Mouse (Mus musculus) CH12.LX (cell line): Measurements from ENCODE around the gene Fgfr4. TPM values are rescaled to one million over a fixed set of nuclear protein-coding genes. Genes with fewer than 3 reads are reported as not detected.

Source experiments
- DNase-seq: peaks from one replicate; pipeline ENCODE4 v3.0.0-alpha.2; 2013; ENCODE audit errors: extremely low read depth
- H3K27ac ChIP-seq: 2 replicates; pipeline ENCODE4 v1.5.1; 2012; ENCODE audit warnings: low read depth, mild to moderate bottlenecking, control low read depth, moderate library complexity; ENCODE audit not compliant: insufficient read depth
- H3K27me3 ChIP-seq: replicated peaks from 2 replicates; pipeline ENCODE3; 2012; ENCODE audit warnings: inconsistent platforms
- H3K36me3 ChIP-seq, 2 experiments: replicated peaks in 1 of 2; 2 replicates each; pipeline versions ENCODE3 to v1.6.1; 2012; ENCODE audit warnings: inconsistent platforms in 1 of 2, low read length in 1 of 2, mild to moderate bottlenecking in 1 of 2, mixed read lengths in 1 of 2, moderate library complexity in 1 of 2; ENCODE audit not compliant: control insufficient read depth in 1 of 2, insufficient read depth in 1 of 2
- H3K4me1 ChIP-seq, 2 experiments: 2 replicates each; pipeline ENCODE4 v1.6.1; 2012; ENCODE audit warnings: inconsistent platforms in 1 of 2, moderate library complexity in 1 of 2; ENCODE audit not compliant: insufficient read depth in 2 of 2, control insufficient read depth in 1 of 2
- H3K4me2 ChIP-seq: 2 replicates; pipeline ENCODE4 v1.6.1; 2012; ENCODE audit warnings: low read depth, mild to moderate bottlenecking, control low read depth; ENCODE audit not compliant: poor library complexity, insufficient read depth, severe bottlenecking
- H3K4me3 ChIP-seq, 3 experiments: fragments of 150-350 bp in 1 of 3; sonication (generic) in 1 of 3; replicated peaks in 1 of 3; 2 replicates each; pipeline versions ENCODE3 to v1.5.1; 2011 to 2012; ENCODE audit warnings: low read depth in 2 of 3, low read length in 2 of 3, mild to moderate bottlenecking in 2 of 3, moderate library complexity in 2 of 3, control low read depth in 1 of 3, improper control_type of control experiment in 1 of 3, inconsistent platforms in 1 of 3, mixed read lengths in 1 of 3; ENCODE audit not compliant: poor library complexity in 1 of 3
- H3K79me2 ChIP-seq: replicated peaks from 2 replicates; pipeline ENCODE4 v1.6.1; 2012; ENCODE audit warnings: mild to moderate bottlenecking, moderate library complexity; ENCODE audit not compliant: control insufficient read depth, poor library complexity, insufficient read depth, severe bottlenecking; ENCODE audit errors: extremely low read depth
- H3K9ac ChIP-seq: 2 replicates; pipeline ENCODE4 v1.6.1; 2012; ENCODE audit warnings: low read depth, mild to moderate bottlenecking, control low read depth, moderate library complexity; ENCODE audit not compliant: insufficient read depth
- H3K9me3 ChIP-seq: replicated peaks from 2 replicates; pipeline ENCODE3; 2012; ENCODE audit warnings: low read length, inconsistent platforms, mixed read lengths
- CHD1 ChIP-seq: IDR thresholded peaks from 2 replicates; pipeline ENCODE4 v1.6.1; 2012; ENCODE audit warnings: low read depth, low read length, improper control_type of control experiment, inconsistent platforms
- CTCF ChIP-seq, 2 experiments: IDR thresholded peaks in 1 of 2; conservative IDR thresholded peaks in 1 of 2; 2 replicates each; pipeline ENCODE4 v1.5.1; 2011 to 2012; ENCODE audit warnings: low read depth in 2 of 2, low read length in 2 of 2, improper control_type of control experiment in 1 of 2, inconsistent platforms in 1 of 2, mild to moderate bottlenecking in 1 of 2, moderate library complexity in 1 of 2
- E2F4 ChIP-seq: IDR thresholded peaks from 2 replicates; pipeline ENCODE4 v1.6.1; 2011; ENCODE audit warnings: low read depth, low read length, improper control_type of control experiment; ENCODE audit not compliant: insufficient replicate concordance
- GABPA ChIP-seq: IDR thresholded peaks from 2 replicates; pipeline ENCODE4 v1.6.1; 2012; ENCODE audit warnings: low read depth, low read length, improper control_type of control experiment, inconsistent platforms; ENCODE audit not compliant: insufficient replicate concordance
- HCFC1 ChIP-seq: IDR thresholded peaks from 2 replicates; pipeline ENCODE4 v1.6.1; 2012; ENCODE audit warnings: low read depth, mild to moderate bottlenecking, inconsistent platforms, low read length, improper control_type of control experiment
- IRF4 ChIP-seq: IDR thresholded peaks from 2 replicates; pipeline ENCODE4 v1.6.1; 2014; ENCODE audit warnings: low read depth, mild to moderate bottlenecking, inconsistent platforms, low read length, improper control_type of control experiment
- JUN ChIP-seq: IDR thresholded peaks from 2 replicates; pipeline ENCODE4 v1.6.1; 2011; ENCODE audit warnings: low read depth, mild to moderate bottlenecking, low read length, improper control_type of control experiment, moderate library complexity; ENCODE audit not compliant: insufficient read depth
- MXI1 ChIP-seq: IDR thresholded peaks from 2 replicates; pipeline ENCODE4 v1.6.1; 2011; ENCODE audit warnings: mild to moderate bottlenecking, low read depth, low read length, improper control_type of control experiment
- NRF1 ChIP-seq: IDR thresholded peaks from 2 replicates; pipeline ENCODE4 v1.6.1; 2014; ENCODE audit warnings: low read depth, mild to moderate bottlenecking, inconsistent platforms, low read length, improper control_type of control experiment, moderate library complexity
- PAX5 ChIP-seq: IDR thresholded peaks from 2 replicates; pipeline ENCODE4 v1.6.1; 2012; ENCODE audit warnings: low read length, inconsistent platforms, mixed read lengths
- POLR2A ChIP-seq: IDR thresholded peaks from 2 replicates; pipeline ENCODE4 v1.6.1; 2011; ENCODE audit warnings: low read depth, mild to moderate bottlenecking, improper control_type of control experiment, low read length
- RCOR1 ChIP-seq: conservative IDR thresholded peaks from 2 replicates; pipeline ENCODE4 v1.6.1; 2012; ENCODE audit warnings: low read depth, mild to moderate bottlenecking, inconsistent platforms, low read length, improper control_type of control experiment
- SIN3A ChIP-seq: IDR thresholded peaks from 2 replicates; pipeline ENCODE4 v1.6.1; 2012; ENCODE audit warnings: low read length, improper control_type of control experiment, inconsistent platforms
- SMC3 ChIP-seq: IDR thresholded peaks from 2 replicates; pipeline ENCODE4 v1.6.1; 2011; ENCODE audit warnings: low read depth, low read length, improper control_type of control experiment
- TCF12 ChIP-seq: IDR thresholded peaks from 2 replicates; pipeline ENCODE4 v1.6.1; 2014; ENCODE audit warnings: low read depth, mild to moderate bottlenecking, inconsistent platforms, low read length, improper control_type of control experiment
- UBTF ChIP-seq: IDR thresholded peaks from 2 replicates; pipeline ENCODE4 v1.6.1; 2012; ENCODE audit warnings: low read depth, mild to moderate bottlenecking, inconsistent platforms, low read length, improper control_type of control experiment, moderate library complexity
- dilution Hi-C: fragments of 300-500 bp; cut with MboI; formaldehyde crosslinking; loops from 2 replicates; pipeline ENCODE4 v1.14.3; 2020; ENCODE audit warnings: low sequenced_read_pairs; ENCODE audit not compliant: extremely low pct_unique_long_range_greater_than_20kb, extremely low pct_ligation_motif_present
- in situ Hi-C: fragments of 300-500 bp; cut with MboI; formaldehyde crosslinking; loops from 3 replicates; pipeline ENCODE4 v1.14.3; 2019; ENCODE audit warnings: low sequenced_read_pairs, low pct_ligation_motif_present, low pct_unique_long_range_greater_than_20kb, mixed read lengths
- polyA plus RNA-seq: library from polyadenylated mRNA; unstranded; fragments of >175 nt; gene quantifications from 2 replicates; pipeline ENCODE4 v1.2.1, GENCODE M21; 2012; ENCODE audit warnings: low read depth; ENCODE audit not compliant: insufficient read length
- total RNA-seq, 2 experiments: library from RNA; depleted of rRNA; stranded (reverse); fragments of 300-350 nt in 1 of 2; fragments of >200 nt in 1 of 2; gene quantifications; 2 replicates each; pipeline ENCODE4 v1.2.3; 2012 to 2014

Gene Fgfr4
- total and polyA plus RNA-seq, 3 experiments, result not detected

DNA sequence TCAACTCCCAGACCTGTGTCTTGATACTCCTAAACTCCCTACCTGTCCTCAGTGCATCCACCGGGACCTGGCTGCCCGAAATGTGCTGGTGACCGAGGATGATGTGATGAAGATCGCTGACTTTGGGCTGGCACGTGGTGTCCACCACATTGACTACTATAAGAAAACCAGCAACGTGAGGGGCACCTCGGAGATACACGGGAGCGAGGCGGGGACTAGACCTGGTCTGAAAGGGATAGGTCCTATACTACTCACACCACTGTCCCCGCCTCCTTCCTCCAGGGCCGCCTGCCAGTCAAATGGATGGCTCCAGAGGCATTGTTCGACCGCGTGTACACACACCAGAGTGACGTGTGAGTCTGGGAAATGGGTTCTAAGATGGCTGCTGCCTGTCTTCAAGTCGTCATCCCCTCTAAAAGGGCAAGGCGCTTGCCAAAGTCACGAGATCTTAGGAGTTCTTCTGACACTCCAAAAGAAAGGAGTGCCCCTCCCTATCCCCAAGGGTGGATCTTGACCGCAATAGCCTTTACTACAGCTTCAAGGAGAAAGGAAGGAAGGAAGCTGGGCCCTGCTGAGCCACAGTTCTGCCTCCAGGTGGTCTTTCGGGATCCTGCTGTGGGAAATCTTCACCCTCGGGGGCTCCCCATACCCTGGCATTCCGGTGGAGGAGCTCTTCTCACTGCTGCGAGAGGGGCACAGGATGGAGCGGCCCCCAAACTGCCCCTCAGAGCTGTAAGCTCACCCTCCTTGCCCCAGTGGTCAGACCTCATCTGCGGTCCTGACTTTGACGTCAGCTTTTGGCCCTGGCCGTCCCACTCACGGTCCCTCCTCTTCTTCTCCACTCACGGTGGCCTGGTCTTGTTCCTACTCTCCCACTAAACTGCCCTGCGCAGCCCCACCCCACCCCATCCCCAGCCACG, 14.6 kb downstream of the Fgfr4 start:
- dilution Hi-C loops (no loop called here), in situ Hi-C loops (no loop called here)
- H3K4me2 ChIP-seq, result no peak overlapping the region
- H3K9ac ChIP-seq, result no peak overlapping the region
- TF ChIP-seq UBTF (no peak), PAX5 (no peak), TCF12 (no peak), POLR2A (no peak), GABPA (no peak), RCOR1 (no peak), CHD1 (no peak), CTCF (conservative IDR thresholded peaks at IDR 0.05 in 1 of 2, IDR thresholded peaks at IDR 0.05 in 1 of 2; ENCODE audit: low read depth in 2 of 2, low read length in 2 of 2) (no peak), HCFC1 (no peak), SMC3 (no peak), MXI1 (no peak), E2F4 (no peak)
- no peak overlapping the region for H3K27ac ChIP-seq
- H3K79me2 ChIP-seq, result no peaks in the 10 kb centered on the region
- peaks cover 6 to 12% of the 10 kb centered on the region in 2 experiments for H3K4me1 ChIP-seq
- no peak overlapping the region for H3K4me3 ChIP-seq
- no peaks in the 10 kb centered on the region for H3K36me3 ChIP-seq
- no peak for DNase-seq
- no peaks in the 10 kb centered on the region for H3K27me3 ChIP-seq
- H3K9me3 ChIP-seq, result peaks cover 2% of the 10 kb centered on the region

DNA sequence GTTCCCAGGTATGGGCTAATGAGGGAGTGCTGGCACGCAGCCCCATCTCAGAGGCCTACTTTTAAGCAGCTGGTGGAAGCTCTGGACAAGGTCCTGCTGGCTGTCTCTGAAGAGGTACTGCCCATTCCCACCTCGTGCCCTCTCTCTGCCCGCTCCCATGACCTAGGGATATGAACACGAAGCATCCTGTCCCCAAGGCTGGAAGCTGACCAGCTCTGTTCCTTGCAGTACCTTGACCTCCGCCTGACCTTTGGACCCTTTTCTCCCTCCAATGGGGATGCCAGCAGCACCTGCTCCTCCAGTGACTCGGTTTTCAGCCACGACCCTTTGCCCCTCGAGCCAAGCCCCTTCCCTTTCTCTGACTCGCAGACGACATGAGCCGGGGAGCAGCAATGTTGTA, 15.4 kb downstream of the Fgfr4 start:
- Histone ChIP-seq H3K9me3 (peaks cover 2% of the 10 kb centered on the region), H3K27ac (no peak overlapping the region), H3K27me3 (peaks cover 4% of the 10 kb centered on the region), H3K79me2 (no peaks in the 10 kb centered on the region), H3K4me1 (peaks cover 12% of the 10 kb centered on the region in 2 experiments), H3K4me2 (no peak overlapping the region), H3K36me3 (no peaks in the 10 kb centered on the region), H3K4me3 (no peak overlapping the region), H3K9ac (no peak overlapping the region)
- dilution Hi-C loops (no loop called here), in situ Hi-C loops (no loop called here)
- no peak for DNase-seq
- TF ChIP-seq NRF1 (no peak), SIN3A (no peak), CHD1 (no peak), IRF4 (no peak), HCFC1 (no peak), JUN (no peak), CTCF (conservative IDR thresholded peaks at IDR 0.05 in 1 of 2, IDR thresholded peaks at IDR 0.05 in 1 of 2; ENCODE audit: low read depth in 2 of 2, low read length in 2 of 2) (no peak), POLR2A (no peak), MXI1 (no peak), GABPA (no peak)
